Mouse (Mus musculus): Measurements from ENCODE around the gene Mrrf.

Gene Mrrf

GRCm38 (mm10) chr2:36198882-36199262, 62.7 kb downstream of the Mrrf start:
- no peak for DNase-seq (ENCODE audit: low read depth in 1 of 2, low spot score in 2 of 2)

GRCm38 (mm10) chr2:36200813-36201212, 64.6 kb downstream of the Mrrf start:
- no peak for DNase-seq (ENCODE audit: low read depth in 1 of 2, low spot score in 2 of 2)

- no peak for DNase-seq (ENCODE audit: low read depth in 1 of 2, low spot score in 2 of 2)
These were observed 65.8 kb downstream of the Mrrf start for GRCm38 (mm10) chr2:36201756-36202610.

GRCm38 (mm10) chr2:36202611-36202880, 66.4 kb downstream of the Mrrf start:
- no peak for DNase-seq (ENCODE audit: low read depth in 1 of 2, low spot score in 2 of 2)

- no peak for DNase-seq (ENCODE audit: low read depth in 1 of 2, low spot score in 2 of 2)
These were observed 67.0 kb downstream of the Mrrf start for GRCm38 (mm10) chr2:36203011-36203825.

GRCm38 (mm10) chr2:36204595-36204994, 68.4 kb downstream of the Mrrf start:
- no peak for DNase-seq (ENCODE audit: low read depth in 1 of 2, low spot score in 2 of 2)

- DNase-seq (ENCODE audit: low read depth in 1 of 2, low spot score in 2 of 2), result no peak
These were observed 70.9 kb downstream of the Mrrf start for GRCm38 (mm10) chr2:36207071-36207470.

- DNase-seq (ENCODE audit: low read depth in 1 of 2, low spot score in 2 of 2), result no peak
These were observed 74.6 kb downstream of the Mrrf start for GRCm38 (mm10) chr2:36210796-36211195.

- DNase-seq (ENCODE audit: low read depth in 1 of 2, low spot score in 2 of 2), result no peak
These were observed 75.6 kb downstream of the Mrrf start for GRCm38 (mm10) chr2:36211785-36212184.

- DNase-seq (ENCODE audit: low read depth in 1 of 2, low spot score in 2 of 2), result no peak
These were observed 76.9 kb downstream of the Mrrf start for GRCm38 (mm10) chr2:36213108-36213507.

GRCm38 (mm10) chr2:36214023-36214422, 77.8 kb downstream of the Mrrf start:
- peak; percentile 44 to 67 for DNase-seq (ENCODE audit: low read depth in 1 of 2, low spot score in 2 of 2)

- no peak for DNase-seq (ENCODE audit: low read depth in 1 of 2, low spot score in 2 of 2)
These were observed 78.2 kb downstream of the Mrrf start for GRCm38 (mm10) chr2:36214425-36214824.

- no peak for DNase-seq (ENCODE audit: low read depth in 1 of 2, low spot score in 2 of 2)
These were observed 79.1 kb downstream of the Mrrf start for GRCm38 (mm10) chr2:36215203-36215739.

GRCm38 (mm10) chr2:36216546-36216945, 80.4 kb downstream of the Mrrf start:
- DNase-seq (ENCODE audit: low read depth in 1 of 2, low spot score in 2 of 2), result peak; percentile 59 to 64

GRCm38 (mm10) chr2:36216953-36217573, 80.9 kb downstream of the Mrrf start:
- DNase-seq (ENCODE audit: low read depth in 1 of 2, low spot score in 2 of 2), result peak in 1 of 2 experiments; percentile 18

- no peak for DNase-seq (ENCODE audit: low read depth in 1 of 2, low spot score in 2 of 2)
These were observed 81.6 kb downstream of the Mrrf start for GRCm38 (mm10) chr2:36217692-36218233.

GRCm38 (mm10) chr2:36220106-36220505, 83.9 kb downstream of the Mrrf start:
- no peak for DNase-seq (ENCODE audit: low read depth in 1 of 2, low spot score in 2 of 2)

GRCm38 (mm10) chr2:36220891-36221290, 84.7 kb downstream of the Mrrf start:
- DNase-seq (ENCODE audit: low read depth in 1 of 2, low spot score in 2 of 2), result no peak

GRCm38 (mm10) chr2:36222168-36222848, 86.1 kb downstream of the Mrrf start:
- DNase-seq (ENCODE audit: low read depth in 1 of 2, low spot score in 2 of 2), result no peak

- no peak for DNase-seq (ENCODE audit: low read depth in 1 of 2, low spot score in 2 of 2)
These were observed 87.2 kb downstream of the Mrrf start for GRCm38 (mm10) chr2:36223436-36223835.

- no peak for DNase-seq (ENCODE audit: low read depth in 1 of 2, low spot score in 2 of 2)
These were observed 88.0 kb downstream of the Mrrf start for GRCm38 (mm10) chr2:36224153-36224552.
